18 mouse cellular contexts compared by ENCODE assay signal in genomic region chr2:30049831-30050230, GRCm38 (mm10). TPM values are rescaled to one million over a fixed set of nuclear protein-coding genes. Genes with fewer than 3 reads are reported as not detected.
DNase-seq lines count a peak whose midpoint lies in the region; ATAC-seq and TF ChIP-seq lines count a peak whose summit lies in the region.
"Had no signal": no experiment of that assay in that cellular context is flagged by ENCODE, and none has a peak within 500 bp of the region (broad histone marks: within the 10 kb centered on the region; RNA-seq: fewer than 3 reads in every experiment).

No protein-coding gene starts in this region.

- peaks cover 8% of the 10 kb centered on the region for H3K4me1 ChIP-seq in forebrain, embryonic 10.5 days
- peaks cover 9% of the 10 kb centered on the region for H3K4me1 ChIP-seq in forebrain, embryonic 15.5 days
- H3K4me1 ChIP-seq in liver, embryonic 11.5 days (replicated peaks; ENCODE audit: control insufficient read depth, insufficient read depth, low read length), result peaks cover 10% of the 10 kb centered on the region; the same call in 1 of the 2 replicates
- peaks cover 3 to 12% of the 10 kb centered on the region in 2 experiments; a peak in 2 of 4 replicates for H3K4me1 ChIP-seq in ES-E14 (ENCODE audit: control insufficient read depth in 2 of 2, insufficient read depth in 2 of 2, low read length in 2 of 2, poor library complexity in 1 of 2)
- peaks cover 26% of the 10 kb centered on the region for H3K4me1 ChIP-seq in liver, embryonic 12.5 days
- H3K4me1 ChIP-seq: lung, embryonic 15.5 days had no signal

- in situ Hi-C loops in ES-E14 (cut with MboI; ENCODE audit: low sequenced_read_pairs in 2 of 2, unreplicated experiment in 2 of 2), result no loop called here

- 87% methylated on average over 3 of the region's 3 CpGs for WGBS in forebrain, embryonic 10.5 days
- 86% methylated on average over 3 of the region's 3 CpGs for WGBS in forebrain, embryonic 15.5 days
- 38% methylated on average over 3 of the region's 3 CpGs for WGBS in liver, embryonic 11.5 days
- 29% methylated on average over 3 of the region's 3 CpGs for WGBS in liver, embryonic 12.5 days (ENCODE audit: insufficient replicate concordance)

- H3K9me3 ChIP-seq in forebrain, embryonic 10.5 days, result no peaks in the 10 kb centered on the region
- H3K9me3 ChIP-seq in forebrain, embryonic 15.5 days, result no peaks in the 10 kb centered on the region
- H3K9me3 ChIP-seq in liver, embryonic 11.5 days (ENCODE audit: control insufficient read depth, low read length), result no peaks in the 10 kb centered on the region
- H3K9me3 ChIP-seq in ES-E14 (ENCODE audit: control insufficient read depth, insufficient read depth, low read depth, low read length), result no peaks in the 10 kb centered on the region
- H3K9me3 ChIP-seq in liver, embryonic 12.5 days (replicated peaks), result no peaks in the 10 kb centered on the region
- H3K9me3 ChIP-seq: forebrain, embryonic 13.5 days; hindbrain, embryonic 15.5 days; lung, embryonic 15.5 days had no signal

- no peak for DNase-seq in forebrain, embryonic 10.5 days (ENCODE audit: extremely low spot score, low spot score)
- DNase-seq in liver, embryonic 11.5 days (ENCODE audit: low spot score), result no peak
- DNase-seq in liver (no peak), ES-E14 (ENCODE audit: low read depth, low spot score) (no peak)
- no peak for DNase-seq in right cerebral cortex, postnatal 36 days (ENCODE audit: low spot score in 2 of 2)
- no peak for DNase-seq in gastrocnemius, adult 2 months
- DNase-seq: adrenal gland, adult 8-10 months; heart, adult 18-20 months; kidney, adult 8-10 months; layer of hippocampus, postnatal 36 days; left cerebral cortex, postnatal 4 days; right cerebral cortex, adult 18-20 months had no signal

- no peak overlapping the region for H3K4me3 ChIP-seq in forebrain, embryonic 10.5 days
- no peak overlapping the region for H3K4me3 ChIP-seq in forebrain, embryonic 15.5 days
- no peak overlapping the region for H3K4me3 ChIP-seq in liver, embryonic 11.5 days (ENCODE audit: low read depth, low read length)
- H3K4me3 ChIP-seq in ES-E14 (ENCODE audit: insufficient read depth in 1 of 2, low read depth in 1 of 2, low read length in 2 of 2, poor library complexity in 1 of 2, severe bottlenecking in 1 of 2), result no peak overlapping the region; a peak in 1 of 4 replicates
- no peak overlapping the region for H3K4me3 ChIP-seq in liver, embryonic 12.5 days
- no peak overlapping the region; the same call in 1 of the 2 replicates for H3K4me3 ChIP-seq in gastrocnemius, adult 2 months

- no peak for ATAC-seq in forebrain, embryonic 15.5 days (replicated peaks)
- no peak for ATAC-seq in liver, embryonic 11.5 days (replicated peaks; ENCODE audit: low FRiP score)
- ATAC-seq in liver, embryonic 12.5 days, result no peak

- intact Hi-C loops in gastrocnemius, adult 2 months (cut with DNase I), result loop anchor here (2.0 kb wide), 1 partner anchor 13 kb away; no protein-coding TSS in a partner anchor

- H3K36me3 ChIP-seq in forebrain, embryonic 10.5 days (replicated peaks), result peaks cover 10% of the 10 kb centered on the region
- no peaks in the 10 kb centered on the region; the same call in 1 of the 2 replicates for H3K36me3 ChIP-seq in forebrain, embryonic 15.5 days
- no peaks in the 10 kb centered on the region for H3K36me3 ChIP-seq in liver, embryonic 11.5 days (ENCODE audit: control insufficient read depth, insufficient read depth, low read length)
- peaks cover 5% of the 10 kb centered on the region; the same call in 1 of the 2 replicates for H3K36me3 ChIP-seq in ES-E14 (ENCODE audit: control insufficient read depth, insufficient read depth, low read length, poor library complexity, severe bottlenecking)
- peaks cover 3% of the 10 kb centered on the region; the same call in 1 of the 2 replicates for H3K36me3 ChIP-seq in liver, embryonic 12.5 days

- H3K4me2 ChIP-seq in forebrain, embryonic 15.5 days (replicated peaks), result no peak overlapping the region
- H3K4me2 ChIP-seq in liver, embryonic 11.5 days, result no peak overlapping the region
- peak overlapping the region; percentile 76 for H3K4me2 ChIP-seq in liver, embryonic 12.5 days

- H3K27ac ChIP-seq in forebrain, embryonic 10.5 days, result peak overlapping the region; percentile 98
- no peak overlapping the region for H3K27ac ChIP-seq in forebrain, embryonic 15.5 days (replicated peaks)
- H3K27ac ChIP-seq in liver, embryonic 11.5 days (ENCODE audit: low read depth, low read length), result peak overlapping the region; percentile 84
- H3K27ac ChIP-seq in ES-E14 (ENCODE audit: insufficient read depth, low read depth, low read length, poor library complexity, severe bottlenecking), result peak overlapping the region; percentile 32; the same call in 1 of the 2 replicates
- peak overlapping the region; percentile 86 for H3K27ac ChIP-seq in liver, embryonic 12.5 days
- H3K27ac ChIP-seq in gastrocnemius, adult 2 months, result no peak overlapping the region

- H3K27me3 ChIP-seq in forebrain, embryonic 10.5 days (ENCODE audit: poor library complexity, severe bottlenecking), result no peaks in the 10 kb centered on the region
- H3K27me3 ChIP-seq in forebrain, embryonic 15.5 days, result peaks cover 9% of the 10 kb centered on the region; the same call in 1 of the 2 replicates
- H3K27me3 ChIP-seq in liver, embryonic 11.5 days (replicated peaks; ENCODE audit: control insufficient read depth, insufficient read depth, low read length), result no peaks in the 10 kb centered on the region
- H3K27me3 ChIP-seq in liver, embryonic 12.5 days (replicated peaks), result no peaks in the 10 kb centered on the region
- H3K27me3 ChIP-seq: lung, embryonic 15.5 days had no signal

- no peak for TF ChIP-seq CTCF in gastrocnemius, adult 2 months (IDR thresholded peaks at IDR 0.05)

- H3K9ac ChIP-seq in forebrain, embryonic 15.5 days (replicated peaks), result no peak overlapping the region
- H3K9ac ChIP-seq in liver, embryonic 11.5 days (ENCODE audit: low read depth, low read length), result no peak overlapping the region
- peak overlapping the region; percentile 91; the same call in 1 of the 2 replicates for H3K9ac ChIP-seq in ES-E14 (ENCODE audit: insufficient read depth, low read depth, low read length, poor library complexity, severe bottlenecking)
- H3K9ac ChIP-seq in liver, embryonic 12.5 days, result no peak overlapping the region; the same call in 1 of the 2 replicates

TF ChIP-seq in ES-E14, 5 proteins besides CTCF, POLR2A, EP300 and RAD21:
- TF ChIP-seq HCFC1 (IDR thresholded peaks at IDR 0.05; ENCODE audit: borderline replicate concordance, insufficient read depth, low read length) (no peak), ZNF384 (IDR thresholded peaks at IDR 0.05; ENCODE audit: low read depth, low read length) (no peak), MAFK (IDR thresholded peaks at IDR 0.05; ENCODE audit: insufficient read depth, low read depth, low read length) (no peak), CHD2 (IDR thresholded peaks at IDR 0.05; ENCODE audit: low read depth, low read length) (no peak), ZC3H11A (IDR thresholded peaks at IDR 0.05; ENCODE audit: borderline replicate concordance, low read depth, low read length) (no peak)

RNA-seq across cellular contexts. Expression of gene Wdr34, which starts 1.1 kb away (rescaled TPM):
- 33.1 and 33.4 TPM in 2 replicates for polyA plus RNA-seq in forebrain, embryonic 10.5 days (2016; fragmentation: Nextera tagmentation; extraction: Ambion mirVana)
- 70.1 and 76.2 TPM in 2 replicates for polyA plus RNA-seq in forebrain, embryonic 15.5 days (2015; fragmentation: Nextera tagmentation; extraction: Ambion mirVana)
- 22.1 and 25.1 TPM in 2 replicates for polyA plus RNA-seq in liver, embryonic 11.5 days (2014; fragmentation: Nextera tagmentation; extraction: Ambion mirVana)
- 22.6 and 35.2 TPM in 2 replicates for total RNA-seq in ES-E14 (2012; rRNA removed)
- polyA plus RNA-seq in liver, embryonic 12.5 days (2016; fragmentation: Nextera tagmentation; extraction: Ambion mirVana), result 13.2 and 15.4 TPM in 2 replicates
- total RNA-seq in gastrocnemius, adult 2 months (2021), result 1 to 10 TPM; 4.4 to 5.0 TPM
- total RNA-seq: monocyte, adult 5-6 weeks had no signal

RNA-seq across cellular contexts. Expression of gene Set, which starts 7.3 kb away (rescaled TPM):
- 944 and 983 TPM in 2 replicates for polyA plus RNA-seq in forebrain, embryonic 10.5 days (2016; fragmentation: Nextera tagmentation; extraction: Ambion mirVana)
- polyA plus RNA-seq in forebrain, embryonic 15.5 days (2015; fragmentation: Nextera tagmentation; extraction: Ambion mirVana), result 445 and 449 TPM in 2 replicates
- polyA plus RNA-seq in liver, embryonic 11.5 days (2014; fragmentation: Nextera tagmentation; extraction: Ambion mirVana), result 641 and 659 TPM in 2 replicates
- 695 and 901 TPM in 2 replicates for total RNA-seq in ES-E14 (2012; rRNA removed)
- 409 and 423 TPM in 2 replicates for polyA plus RNA-seq in liver, embryonic 12.5 days (2016; fragmentation: Nextera tagmentation; extraction: Ambion mirVana)
- total RNA-seq in gastrocnemius, adult 2 months (2021), result 100 to 1,000 TPM in 1 of 2 experiments, 10 to 100 TPM in 1; 93.8 to 110 TPM

RNA-seq across cellular contexts. Expression of gene Pkn3, which starts 27.7 kb away (rescaled TPM):
- polyA plus RNA-seq in forebrain, embryonic 10.5 days (2016; fragmentation: Nextera tagmentation; extraction: Ambion mirVana), result 12.4 and 13.1 TPM in 2 replicates
- polyA plus RNA-seq in forebrain, embryonic 15.5 days (2015; fragmentation: Nextera tagmentation; extraction: Ambion mirVana), result 3.5 and 3.9 TPM in 2 replicates
- 9.6 and 10.2 TPM in 2 replicates for polyA plus RNA-seq in liver, embryonic 11.5 days (2014; fragmentation: Nextera tagmentation; extraction: Ambion mirVana)
- total RNA-seq in ES-E14 (2012; rRNA removed), result 19.1 and 24.3 TPM in 2 replicates
- 4.6 and 5.1 TPM in 2 replicates for polyA plus RNA-seq in liver, embryonic 12.5 days (2016; fragmentation: Nextera tagmentation; extraction: Ambion mirVana)
- 1 to 10 TPM; 3.6 to 4.1 TPM for total RNA-seq in gastrocnemius, adult 2 months (2021)

RNA-seq across cellular contexts. Expression of gene Zdhhc12, which starts 43.6 kb away (rescaled TPM):
- 34.2 and 35.4 TPM in 2 replicates for polyA plus RNA-seq in forebrain, embryonic 10.5 days (2016; fragmentation: Nextera tagmentation; extraction: Ambion mirVana)
- 16.7 and 18.6 TPM in 2 replicates for polyA plus RNA-seq in forebrain, embryonic 15.5 days (2015; fragmentation: Nextera tagmentation; extraction: Ambion mirVana)
- 51.9 and 53.7 TPM in 2 replicates for polyA plus RNA-seq in liver, embryonic 11.5 days (2014; fragmentation: Nextera tagmentation; extraction: Ambion mirVana)
- total RNA-seq in ES-E14 (2012; rRNA removed), result 133 and 202 TPM in 2 replicates
- polyA plus RNA-seq in liver, embryonic 12.5 days (2016; fragmentation: Nextera tagmentation; extraction: Ambion mirVana), result 29.7 and 31.0 TPM in 2 replicates
- 1 to 10 TPM; 2.0 to 3.5 TPM for total RNA-seq in gastrocnemius, adult 2 months (2021)

Comparison
In these comparisons a context has a peak if more than half of its experiments do, and no peak if none do; other contexts are left out.
1. H3K27ac ChIP-seq: peak in forebrain, embryonic 10.5 days (single experiment), liver, embryonic 11.5 days (single experiment), ES-E14 (single experiment) and liver, embryonic 12.5 days (single experiment); none in forebrain, embryonic 15.5 days (single experiment) and gastrocnemius, adult 2 months (single experiment).